Mouse (Mus musculus) liver, postnatal 0 days (tissue): ENCODE results near the gene Btrc. TPM values are rescaled to one million over a fixed set of nuclear protein-coding genes. Genes with fewer than 3 reads are reported as not detected.

Source experiments
- ATAC-seq: fragments of 200-750 bp; cut with Nextera tagmentation; 2 replicates; pipeline ENCODE4 v1.8.0; 2017; ENCODE audit warnings: mild to moderate bottlenecking, moderate library complexity
- DNase-seq: peaks from one replicate; pipeline ENCODE4 v3.0.0-alpha.2; 2016
- H3K27ac ChIP-seq: fragments of 300-500 bp; sonication (generic); 2 replicates; pipeline ENCODE4 v1.5.1; 2014; ENCODE audit warnings: antibody characterized with exemption, moderate library complexity, mild to moderate bottlenecking, low read depth
- H3K27me3 ChIP-seq: fragments of 300-500 bp; sonication (generic); 2 replicates; pipeline ENCODE4 v1.6.1; 2014; ENCODE audit warnings: low read length, control low read depth, mixed read lengths; ENCODE audit not compliant: insufficient read depth
- H3K36me3 ChIP-seq: fragments of 300-500 bp; sonication (generic); replicated peaks from 2 replicates; pipeline ENCODE4 v1.6.1; 2014; ENCODE audit warnings: mild to moderate bottlenecking, control low read depth, low read length, moderate library complexity, mixed read lengths; ENCODE audit not compliant: insufficient read depth
- H3K4me1 ChIP-seq: fragments of 300-500 bp; sonication (generic); 2 replicates; pipeline ENCODE4 v1.6.1; 2014; ENCODE audit warnings: antibody characterized with exemption, mild to moderate bottlenecking, control low read depth; ENCODE audit not compliant: insufficient read depth
- H3K4me2 ChIP-seq: fragments of 300-500 bp; sonication (generic); 2 replicates; pipeline ENCODE4 v1.6.1; 2014; ENCODE audit warnings: low read depth, mild to moderate bottlenecking, low read length, moderate library complexity, mixed read lengths
- H3K4me3 ChIP-seq: fragments of 300-500 bp; sonication (generic); 2 replicates; pipeline ENCODE4 v1.5.1; 2014; ENCODE audit warnings: low read depth, low read length
- H3K9ac ChIP-seq: fragments of 300-500 bp; sonication (generic); replicated peaks from 2 replicates; pipeline ENCODE4 v1.6.1; 2014; ENCODE audit warnings: mild to moderate bottlenecking, moderate library complexity
- H3K9me3 ChIP-seq: fragments of 300-500 bp; sonication (generic); 2 replicates; pipeline ENCODE4 v1.6.1; 2016; ENCODE audit warnings: mild to moderate bottlenecking, control low read depth, low read length, mixed read lengths
- CTCF ChIP-seq: sonication (generic); IDR thresholded peaks from 2 replicates; pipeline ENCODE4 v1.5.1; 2016; ENCODE audit warnings: antibody characterized with exemption, low read depth
- EP300 ChIP-seq: IDR thresholded peaks from 2 replicates; pipeline ENCODE4 v1.6.1; 2016; ENCODE audit warnings: antibody characterized with exemption, low read depth, mild to moderate bottlenecking
- WGBS: fragments of 180-500 bp; shearing (Covaris S2); extraction: QIAGEN DNeasy Blood & Tissue Kit; methylation state at CpG from one replicate; pipeline ENCODE4 v1.1.7; 2014; ENCODE audit not compliant: insufficient replicate concordance; 5-methylcytosine and 5-hydroxymethylcytosine counted together
- polyA plus RNA-seq: library from polyadenylated mRNA; unstranded; fragments of >200 nt; fragmentation: Nextera tagmentation; extraction: Ambion mirVana; gene quantifications from 2 replicates; pipeline ENCODE4 v1.2.1, GENCODE M21; 2015

The Btrc gene
- polyA plus RNA-seq, 1 experiment from 2014 or later: 21.3 TPM

DNA sequence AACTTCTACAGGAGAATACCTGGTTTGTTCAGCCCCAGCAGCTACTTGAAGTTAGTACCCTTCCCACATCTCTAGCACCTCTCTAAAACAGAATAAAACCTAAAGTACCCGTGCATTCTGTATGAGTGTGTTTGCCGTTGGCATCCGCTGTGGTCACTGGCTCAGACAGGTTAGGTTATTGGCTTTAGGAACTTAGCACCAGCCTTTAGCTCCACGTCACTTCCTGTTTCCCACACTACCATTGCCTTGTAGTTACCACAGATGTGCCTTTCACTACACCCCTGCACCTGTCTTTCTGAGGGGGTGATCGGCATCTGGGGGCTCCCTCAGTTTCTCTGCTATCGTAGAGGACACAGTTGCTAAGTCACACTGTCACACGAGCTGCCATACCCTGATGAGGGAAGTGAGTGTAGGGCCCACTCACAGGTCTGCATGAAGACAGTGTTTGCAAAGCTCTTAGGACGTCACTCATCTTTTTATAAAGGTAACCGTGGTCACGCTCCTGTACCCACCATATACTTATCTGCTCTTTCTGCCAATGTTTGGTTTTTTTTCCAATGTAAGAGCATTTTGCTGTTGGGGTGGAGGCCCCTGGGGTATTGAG is 164.5 kb downstream of the Btrc start:
- H3K9me3 ChIP-seq: no peaks in the 10 kb centered on the region
- H3K4me1 ChIP-seq: peaks cover 3% of the 10 kb centered on the region
- no peak overlapping the region for H3K4me2 ChIP-seq
- WGBS: 41% methylated on average over 10 of the region's 10 CpGs
- no peak for TF ChIP-seq CTCF
- no peak for TF ChIP-seq EP300
- no peaks in the 10 kb centered on the region for H3K27me3 ChIP-seq
- ATAC-seq (peak; percentile 51), DNase-seq (no peak)
- peak overlapping the region; percentile 20; the same call in 1 of the 2 replicates for H3K27ac ChIP-seq
- peaks cover 33% of the 10 kb centered on the region for H3K36me3 ChIP-seq
- H3K9ac ChIP-seq: no peak overlapping the region
- no peak overlapping the region for H3K4me3 ChIP-seq

DNA sequence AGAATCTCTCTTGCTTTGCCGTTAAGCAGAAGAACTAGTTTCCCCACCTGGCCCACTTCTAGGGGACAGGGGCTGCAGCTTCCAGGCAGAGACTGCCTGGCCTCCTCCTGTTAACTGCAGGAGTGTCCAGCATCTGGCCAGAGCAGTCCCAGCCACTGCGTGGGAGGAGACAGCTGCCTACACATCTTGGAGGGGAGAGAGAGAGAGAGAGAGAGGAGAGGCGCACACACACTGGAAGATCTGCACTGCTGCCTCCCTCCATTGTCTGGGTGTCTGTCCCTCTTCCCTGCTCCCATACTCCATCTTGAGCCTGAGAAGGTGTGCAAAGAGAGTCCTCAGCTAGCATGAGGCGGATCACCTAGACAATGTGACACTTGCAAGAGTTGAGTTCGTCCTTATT is 165.8 kb downstream of the Btrc start:
- H3K27me3 ChIP-seq: no peaks in the 10 kb centered on the region
- no peak for DNase-seq
- no peak overlapping the region for H3K9ac ChIP-seq
- H3K27ac ChIP-seq: peak overlapping the region; percentile 62
- no peaks in the 10 kb centered on the region for H3K9me3 ChIP-seq
- no peak overlapping the region for H3K4me2 ChIP-seq
- H3K4me1 ChIP-seq: peaks cover 3% of the 10 kb centered on the region
- WGBS: 71% methylated on average over 5 of the region's 5 CpGs
- no peak overlapping the region for H3K4me3 ChIP-seq
- no peak for ATAC-seq
- TF ChIP-seq EP300 (no peak), CTCF (no peak)
- peaks cover 29% of the 10 kb centered on the region for H3K36me3 ChIP-seq

DNA sequence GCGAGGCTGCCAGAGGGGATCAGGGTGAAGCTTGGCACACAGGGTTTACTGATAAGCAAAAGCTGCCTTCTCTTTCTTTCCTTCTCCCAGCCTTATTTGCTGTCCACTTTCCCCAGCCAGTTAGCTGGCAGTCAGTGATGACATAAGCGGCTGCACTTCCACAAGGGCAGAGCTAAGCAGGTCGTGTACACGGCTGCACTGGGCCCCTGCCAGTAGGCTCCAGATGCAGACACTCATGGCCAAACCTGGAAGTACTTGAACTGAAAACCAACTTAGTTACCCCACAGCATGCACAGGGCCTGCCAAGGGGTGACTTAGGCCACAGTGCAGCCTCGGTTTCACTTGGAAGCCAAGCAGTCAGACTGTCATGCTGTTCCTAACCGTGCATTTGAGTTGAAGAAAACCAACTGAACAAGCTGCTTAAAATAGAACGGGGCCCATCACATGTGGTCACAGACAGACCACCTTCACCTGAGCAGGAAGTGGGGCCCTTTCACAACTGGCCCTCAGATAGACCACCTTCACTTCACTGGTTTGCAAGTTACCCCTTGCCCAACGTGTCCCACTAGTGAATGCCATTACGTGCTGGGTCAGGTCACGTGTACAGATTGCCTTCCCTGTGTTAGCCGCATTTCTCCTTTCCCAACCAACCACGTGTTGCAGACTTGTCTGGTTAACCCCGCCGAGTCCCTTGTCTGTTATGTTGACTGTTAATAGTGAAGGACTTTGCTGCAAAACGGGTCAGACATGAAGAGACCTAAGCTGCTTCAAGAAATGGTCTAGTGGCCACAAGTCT is 166.9 kb downstream of the Btrc start:
- ATAC-seq: 0 out of 2 replicates have a peak, but pooled peaks have one; percentile 20
- peaks cover 25% of the 10 kb centered on the region for H3K36me3 ChIP-seq

DNA sequence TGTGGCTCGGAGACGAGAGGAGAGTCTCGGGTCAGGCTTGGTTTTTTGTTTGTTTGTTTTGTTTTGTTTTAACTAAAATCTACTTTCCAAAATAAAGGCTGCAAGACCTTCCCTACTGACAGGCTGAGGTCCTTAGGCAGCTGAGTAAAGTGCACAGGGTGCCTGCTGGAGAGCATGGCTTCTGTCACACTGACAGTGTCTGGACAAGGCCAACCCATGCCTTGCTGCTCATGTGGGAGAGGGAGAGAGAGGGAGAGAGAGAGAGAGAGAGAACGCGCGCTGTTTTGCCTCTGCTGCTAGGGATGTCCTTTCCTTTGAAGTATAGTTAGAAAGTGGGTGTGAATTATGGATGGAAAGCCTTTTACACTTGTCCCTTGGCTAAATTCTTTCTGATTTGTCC is 168.0 kb downstream of the Btrc start:
- WGBS: 82% methylated on average over 6 of the region's 6 CpGs
- no peak overlapping the region for H3K4me2 ChIP-seq
- DNase-seq: no peak
- H3K9ac ChIP-seq: no peak overlapping the region
- H3K4me1 ChIP-seq: peaks cover 3% of the 10 kb centered on the region
- H3K36me3 ChIP-seq: peaks cover 25% of the 10 kb centered on the region
- no peaks in the 10 kb centered on the region for H3K27me3 ChIP-seq
- TF ChIP-seq CTCF (no peak), EP300 (no peak)
- no peak overlapping the region for H3K4me3 ChIP-seq
- H3K27ac ChIP-seq: no peak overlapping the region
- H3K9me3 ChIP-seq: no peaks in the 10 kb centered on the region
- no peak for ATAC-seq

More for the DNA sequence above, 166.9 kb downstream of the Btrc start:
- WGBS: 40% methylated on average over 15 of the region's 15 CpGs
- no peak for DNase-seq
- peak overlapping the region; percentile 0 for H3K27ac ChIP-seq
- no peak overlapping the region for H3K4me2 ChIP-seq
- H3K4me3 ChIP-seq: no peak overlapping the region
- TF ChIP-seq EP300 (no peak), CTCF (no peak)
- no peak overlapping the region for H3K9ac ChIP-seq
- H3K4me1 ChIP-seq: peaks cover 3% of the 10 kb centered on the region
- H3K9me3 ChIP-seq: no peaks in the 10 kb centered on the region
- no peaks in the 10 kb centered on the region for H3K27me3 ChIP-seq

DNA sequence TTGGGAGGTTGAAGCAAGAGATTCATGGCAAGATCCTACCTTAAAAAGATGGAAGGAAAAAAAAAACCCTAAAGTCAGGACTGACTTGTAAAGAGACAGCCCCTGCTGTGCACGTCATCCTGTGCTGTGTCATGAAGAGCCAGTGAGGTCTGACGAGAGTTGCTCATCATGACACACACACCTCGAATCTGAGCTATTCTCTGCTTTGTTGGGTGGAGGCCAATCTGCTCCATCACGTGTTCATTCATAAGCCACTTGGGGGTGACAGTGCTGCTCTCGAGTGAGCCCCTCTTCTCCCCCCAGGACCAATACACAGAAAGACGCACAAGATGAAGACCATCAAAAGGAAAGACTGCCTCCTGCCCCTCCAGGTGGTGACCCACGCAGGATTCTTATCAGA is 170.1 kb downstream of the Btrc start:
- 56% methylated on average over 7 of the region's 7 CpGs for WGBS
- H3K36me3 ChIP-seq: peaks cover 5% of the 10 kb centered on the region
- no peaks in the 10 kb centered on the region for H3K27me3 ChIP-seq
- ATAC-seq: no peak
- H3K9ac ChIP-seq: no peak overlapping the region
- H3K9me3 ChIP-seq: no peaks in the 10 kb centered on the region
- H3K4me3 ChIP-seq: no peak overlapping the region
- TF ChIP-seq CTCF (no peak), EP300 (no peak)
- no peak overlapping the region for H3K4me2 ChIP-seq
- no peak overlapping the region for H3K27ac ChIP-seq
- DNase-seq: no peak
- H3K4me1 ChIP-seq: no peaks in the 10 kb centered on the region; the same call in 1 of the 2 replicates

DNA sequence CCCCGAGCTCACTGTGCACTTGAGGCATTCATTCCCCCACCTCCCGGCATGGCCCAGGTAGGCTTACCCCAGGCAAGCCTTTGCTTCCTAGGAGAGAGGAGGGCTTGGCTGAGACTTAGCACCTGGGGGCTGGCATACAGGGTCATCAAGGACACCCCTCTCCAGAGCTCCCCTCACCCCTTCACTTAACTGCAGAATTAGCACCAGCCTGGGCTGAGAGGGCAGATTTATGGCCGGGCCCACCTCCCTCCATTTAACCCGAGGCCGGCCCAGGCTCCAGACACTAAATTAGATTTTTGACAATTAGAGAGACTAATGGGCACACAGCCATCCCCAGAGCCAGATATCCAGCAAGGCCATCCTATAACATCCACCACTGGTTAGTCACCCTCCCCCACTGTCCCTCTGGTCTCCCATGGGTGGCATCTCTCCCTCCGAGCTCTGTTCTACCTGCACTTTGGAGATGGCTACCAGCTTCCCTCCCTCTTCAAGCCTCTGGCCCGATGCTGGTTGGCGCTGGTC is 171.7 kb downstream of the Btrc start:
- DNase-seq (no peak), ATAC-seq (no peak)
- no peaks in the 10 kb centered on the region for H3K9me3 ChIP-seq
- no peak overlapping the region for H3K9ac ChIP-seq
- WGBS: 75% methylated on average over 8 of the region's 8 CpGs
- H3K4me1 ChIP-seq: peaks cover 5% of the 10 kb centered on the region; the same call in 1 of the 2 replicates
- H3K27me3 ChIP-seq: no peaks in the 10 kb centered on the region; the same call in 1 of the 2 replicates
- no peak overlapping the region for H3K4me3 ChIP-seq
- no peaks in the 10 kb centered on the region for H3K36me3 ChIP-seq
- TF ChIP-seq EP300 (no peak), CTCF (no peak)
- H3K4me2 ChIP-seq: no peak overlapping the region
- H3K27ac ChIP-seq: no peak overlapping the region
